Mouse (Mus musculus): Measurements from ENCODE around the gene H2al1g. TPM values are rescaled to one million over a fixed set of nuclear protein-coding genes. Genes with fewer than 3 reads are reported as not detected.
"Not testable (repeated sequence)": the region's sequence is repeated elsewhere in the genome, so short reads cannot be mapped to it uniquely, and the experiment has no call there.

H2al1g gene
- polyA plus RNA-seq, 2 experiments, result not detected

GRCm38 (mm10) chrX:11288306-11288882 is 29.7 kb upstream of the H2al1g start:
- Histone ChIP-seq H3K9ac (ENCODE audit: low read depth, low read length, severe bottlenecking) (no peak overlapping the region), H3K27me3 (ENCODE audit: control insufficient read depth, insufficient read depth, low read length) (no peaks in the 10 kb centered on the region), H3K27ac (replicated peaks; ENCODE audit: low read depth, low read length) (no peak overlapping the region), H3K4me2 (replicated peaks; ENCODE audit: low read depth, low read length, severe bottlenecking) (no peak overlapping the region), H3K36me3 (ENCODE audit: control insufficient read depth, insufficient read depth, low read length) (no peaks in the 10 kb centered on the region), H3K4me3 (replicated peaks; ENCODE audit: low read length) (no peak overlapping the region), H3K9me3 (ENCODE audit: control insufficient read depth, low read length) (no peaks in the 10 kb centered on the region), H3K4me1 (ENCODE audit: control insufficient read depth, insufficient read depth, low read length) (no peaks in the 10 kb centered on the region)
- DNase-seq (ENCODE audit: low spot score) (no peak), ATAC-seq (ENCODE audit: low FRiP score, low read depth) (no peak)
- no peak for TF ChIP-seq POLR2A (IDR thresholded peaks at IDR 0.05; ENCODE audit: borderline replicate concordance, extremely low read depth, insufficient read depth, insufficient read length)
- WGBS, result 55% methylated on average over 14 of the region's 14 CpGs

GRCm38 (mm10) chrX:11289244-11289643 is 28.8 kb upstream of the H2al1g start:
- H3K36me3 ChIP-seq (ENCODE audit: control insufficient read depth, insufficient read depth, low read length), result no peaks in the 10 kb centered on the region
- no peaks in the 10 kb centered on the region for H3K4me1 ChIP-seq (ENCODE audit: control insufficient read depth, insufficient read depth, low read length)
- ATAC-seq (ENCODE audit: low FRiP score, low read depth) (no peak), DNase-seq (ENCODE audit: low spot score) (no peak)
- no peak overlapping the region for H3K27ac ChIP-seq (replicated peaks; ENCODE audit: low read depth, low read length)
- WGBS, result 80% methylated on average over 4 of the region's 4 CpGs
- no peaks in the 10 kb centered on the region for H3K9me3 ChIP-seq (ENCODE audit: control insufficient read depth, low read length)
- TF ChIP-seq POLR2A (IDR thresholded peaks at IDR 0.05; ENCODE audit: borderline replicate concordance, extremely low read depth, insufficient read depth, insufficient read length), result no peak
- H3K4me2 ChIP-seq (replicated peaks; ENCODE audit: low read depth, low read length, severe bottlenecking), result no peak overlapping the region
- no peak overlapping the region for H3K4me3 ChIP-seq (replicated peaks; ENCODE audit: low read length)
- H3K27me3 ChIP-seq (ENCODE audit: control insufficient read depth, insufficient read depth, low read length), result no peaks in the 10 kb centered on the region
- H3K9ac ChIP-seq (ENCODE audit: low read depth, low read length, severe bottlenecking), result no peak overlapping the region

GRCm38 (mm10) chrX:11298957-11299356 is 19.1 kb upstream of the H2al1g start, which contains the start of gene H2al1a:
Gene H2al1a, plus strand, starts transcription at chrX:11299257.
- not testable (repeated sequence) for H3K4me1 ChIP-seq (ENCODE audit: control insufficient read depth, insufficient read depth, low read length); ATAC-seq (ENCODE audit: low FRiP score, low read depth); H3K36me3 ChIP-seq (ENCODE audit: control insufficient read depth, insufficient read depth, low read length); H3K9ac ChIP-seq (ENCODE audit: low read depth, low read length, severe bottlenecking); H3K4me2 ChIP-seq (replicated peaks; ENCODE audit: low read depth, low read length, severe bottlenecking); DNase-seq (ENCODE audit: low spot score); H3K27me3 ChIP-seq (ENCODE audit: control insufficient read depth, insufficient read depth, low read length); H3K4me3 ChIP-seq (replicated peaks; ENCODE audit: low read length); H3K9me3 ChIP-seq (ENCODE audit: control insufficient read depth, low read length); H3K27ac ChIP-seq (replicated peaks; ENCODE audit: low read depth, low read length)
- WGBS, result no CpG with 5 or more reads among the region's 3 CpGs

- DNase-seq (ENCODE audit: low spot score), result not testable (repeated sequence)
- 100% methylated on average over 1 of the region's 3 CpGs for WGBS
Observed at GRCm38 (mm10) chrX:11302132-11302531, 15.9 kb upstream of the H2al1g start, which contains the start of gene H2al1b. Gene H2al1b, plus strand, starts transcription at chrX:11302432.

GRCm38 (mm10) chrX:11305355-11305754 is 12.7 kb upstream of the H2al1g start, which contains the start of gene H2al1c:
Gene H2al1c, plus strand, starts transcription at chrX:11305655.
- DNase-seq (ENCODE audit: low spot score); H3K36me3 ChIP-seq (ENCODE audit: control insufficient read depth, insufficient read depth, low read length); H3K9me3 ChIP-seq (ENCODE audit: control insufficient read depth, low read length); H3K4me2 ChIP-seq (replicated peaks; ENCODE audit: low read depth, low read length, severe bottlenecking); H3K27ac ChIP-seq (replicated peaks; ENCODE audit: low read depth, low read length); H3K4me3 ChIP-seq (replicated peaks; ENCODE audit: low read length); H3K9ac ChIP-seq (ENCODE audit: low read depth, low read length, severe bottlenecking); H3K27me3 ChIP-seq (ENCODE audit: control insufficient read depth, insufficient read depth, low read length); H3K4me1 ChIP-seq (ENCODE audit: control insufficient read depth, insufficient read depth, low read length); ATAC-seq (ENCODE audit: low FRiP score, low read depth): not testable (repeated sequence)
- WGBS, result 71% methylated on average over 1 of the region's 6 CpGs

More at GRCm38 (mm10) chrX:11302132-11302531, 15.9 kb upstream of the H2al1g start, which contains the start of gene H2al1b:
- H3K9ac ChIP-seq (ENCODE audit: low read depth, low read length, severe bottlenecking); ATAC-seq (ENCODE audit: low FRiP score, low read depth); H3K27me3 ChIP-seq (ENCODE audit: control insufficient read depth, insufficient read depth, low read length); H3K9me3 ChIP-seq (ENCODE audit: control insufficient read depth, low read length); H3K4me1 ChIP-seq (ENCODE audit: control insufficient read depth, insufficient read depth, low read length); H3K4me2 ChIP-seq (replicated peaks; ENCODE audit: low read depth, low read length, severe bottlenecking); H3K4me3 ChIP-seq (replicated peaks; ENCODE audit: low read length); H3K27ac ChIP-seq (replicated peaks; ENCODE audit: low read depth, low read length); H3K36me3 ChIP-seq (ENCODE audit: control insufficient read depth, insufficient read depth, low read length): not testable (repeated sequence)

GRCm38 (mm10) chrX:11308524-11308923 is 9.5 kb upstream of the H2al1g start, which contains the start of gene H2al1d:
Gene H2al1d, plus strand, starts transcription at chrX:11308824.
- WGBS, result no CpG with 5 or more reads among the region's 6 CpGs
- DNase-seq (ENCODE audit: low spot score), result not testable (repeated sequence)

GRCm38 (mm10) chrX:11311634-11312033 is 6.4 kb upstream of the H2al1g start, which contains the start of gene H2al1e:
Gene H2al1e, plus strand, starts transcription at chrX:11311934.
- not testable (repeated sequence) for H3K9ac ChIP-seq (ENCODE audit: low read depth, low read length, severe bottlenecking); H3K4me1 ChIP-seq (ENCODE audit: control insufficient read depth, insufficient read depth, low read length); H3K4me3 ChIP-seq (replicated peaks; ENCODE audit: low read length); H3K9me3 ChIP-seq (ENCODE audit: control insufficient read depth, low read length); H3K36me3 ChIP-seq (ENCODE audit: control insufficient read depth, insufficient read depth, low read length); ATAC-seq (ENCODE audit: low FRiP score, low read depth); H3K27me3 ChIP-seq (ENCODE audit: control insufficient read depth, insufficient read depth, low read length); H3K27ac ChIP-seq (replicated peaks; ENCODE audit: low read depth, low read length); H3K4me2 ChIP-seq (replicated peaks; ENCODE audit: low read depth, low read length, severe bottlenecking); DNase-seq (ENCODE audit: low spot score)
- no CpG with 5 or more reads among the region's 3 CpGs for WGBS

More at GRCm38 (mm10) chrX:11308524-11308923, 9.5 kb upstream of the H2al1g start, which contains the start of gene H2al1d:
- H3K27ac ChIP-seq (replicated peaks; ENCODE audit: low read depth, low read length); H3K27me3 ChIP-seq (ENCODE audit: control insufficient read depth, insufficient read depth, low read length); H3K4me1 ChIP-seq (ENCODE audit: control insufficient read depth, insufficient read depth, low read length); H3K9me3 ChIP-seq (ENCODE audit: control insufficient read depth, low read length); H3K4me2 ChIP-seq (replicated peaks; ENCODE audit: low read depth, low read length, severe bottlenecking); ATAC-seq (ENCODE audit: low FRiP score, low read depth); H3K4me3 ChIP-seq (replicated peaks; ENCODE audit: low read length); H3K9ac ChIP-seq (ENCODE audit: low read depth, low read length, severe bottlenecking); H3K36me3 ChIP-seq (ENCODE audit: control insufficient read depth, insufficient read depth, low read length): not testable (repeated sequence)

GRCm38 (mm10) chrX:11314858-11315257 is 3.2 kb upstream of the H2al1g start, which contains the start of gene H2al1f:
Gene H2al1f, plus strand, starts transcription at chrX:11315158.
- WGBS, result no CpG with 5 or more reads among the region's 6 CpGs
- H3K4me3 ChIP-seq (replicated peaks; ENCODE audit: low read length); ATAC-seq (ENCODE audit: low FRiP score, low read depth); H3K4me2 ChIP-seq (replicated peaks; ENCODE audit: low read depth, low read length, severe bottlenecking); H3K27me3 ChIP-seq (ENCODE audit: control insufficient read depth, insufficient read depth, low read length); DNase-seq (ENCODE audit: low spot score); H3K4me1 ChIP-seq (ENCODE audit: control insufficient read depth, insufficient read depth, low read length); H3K27ac ChIP-seq (replicated peaks; ENCODE audit: low read depth, low read length); H3K9me3 ChIP-seq (ENCODE audit: control insufficient read depth, low read length); H3K9ac ChIP-seq (ENCODE audit: low read depth, low read length, severe bottlenecking); H3K36me3 ChIP-seq (ENCODE audit: control insufficient read depth, insufficient read depth, low read length): not testable (repeated sequence)

All from limb, embryonic 14.5 days (tissue).